In the genomic region with DNA sequence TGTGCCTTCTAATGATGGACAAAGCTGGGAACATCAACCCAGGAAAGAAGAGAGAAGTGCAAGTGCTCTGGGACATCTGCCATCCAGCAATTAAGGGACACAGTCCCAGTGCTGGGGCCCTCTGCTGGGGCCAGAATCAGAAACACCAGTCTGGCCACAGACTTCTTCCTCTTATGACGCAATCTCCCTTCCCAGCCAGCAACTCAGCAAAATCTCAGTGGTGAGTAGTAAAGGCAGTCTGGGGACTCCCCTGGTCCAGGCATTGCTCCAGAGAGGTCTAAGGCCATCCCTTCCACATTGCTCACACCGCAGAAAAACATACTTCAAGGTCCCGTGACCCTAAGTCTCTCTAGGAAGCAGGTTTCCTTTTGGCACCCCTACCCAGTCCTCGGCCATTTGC, we compare ENCODE assay signal across 8 mouse cellular contexts. TPM values are rescaled to one million over a fixed set of nuclear protein-coding genes. Genes with fewer than 3 reads are reported as not detected.
DNase-seq lines count a peak whose midpoint lies in the region; ATAC-seq and TF ChIP-seq lines count a peak whose summit lies in the region.

No protein-coding gene starts in this region.

- peak overlapping the region; percentile 54 for H3K4me3 ChIP-seq in forebrain, postnatal 0 days (ENCODE audit: low read depth, low read length)
- H3K4me3 ChIP-seq in hindbrain, postnatal 0 days (ENCODE audit: low read length) = peak overlapping the region; percentile 44
- peak overlapping the region; percentile 62 for H3K4me3 ChIP-seq in liver, embryonic 13.5 days (replicated peaks)
- peak overlapping the region; percentile 83 for H3K4me3 ChIP-seq in myocyte

- H3K36me3 ChIP-seq in forebrain, postnatal 0 days (ENCODE audit: insufficient read depth) = peaks cover 9% of the 10 kb centered on the region; the same call in 1 of the 2 replicates
- H3K36me3 ChIP-seq in hindbrain, postnatal 0 days (ENCODE audit: insufficient read depth, low read length) = no peaks in the 10 kb centered on the region
- H3K36me3 ChIP-seq in liver, embryonic 13.5 days = peaks cover 8% of the 10 kb centered on the region; the same call in 1 of the 2 replicates
- peaks cover 11% of the 10 kb centered on the region for H3K36me3 ChIP-seq in myocyte (ENCODE audit: control insufficient read depth, insufficient read depth)

- H3K4me2 ChIP-seq in forebrain, postnatal 0 days (ENCODE audit: low read depth) = peak overlapping the region; percentile 71
- H3K4me2 ChIP-seq in hindbrain, postnatal 0 days (ENCODE audit: low read depth, low read length) = peak overlapping the region; percentile 58
- H3K4me2 ChIP-seq in liver, embryonic 13.5 days = peak overlapping the region; percentile 71
- peak overlapping the region; percentile 95 for H3K4me2 ChIP-seq in myocyte (ENCODE audit: low read depth)

- peak overlapping the region; percentile 9 for H3ac ChIP-seq in myocyte (ENCODE audit: control insufficient read depth, insufficient read length)

- TF ChIP-seq POLR2A in myocyte (IDR thresholded peaks at IDR 0.05; ENCODE audit: insufficient read length, low read depth) = peak; percentile 40

- H3K9me3 ChIP-seq in forebrain, postnatal 0 days (ENCODE audit: low read length) = no peaks in the 10 kb centered on the region
- no peaks in the 10 kb centered on the region for H3K9me3 ChIP-seq in hindbrain, postnatal 0 days (ENCODE audit: low read length)
- no peaks in the 10 kb centered on the region for H3K9me3 ChIP-seq in liver, embryonic 13.5 days (replicated peaks)

- DNase-seq in adrenal gland, adult (ENCODE audit: inconsistent age in 2 of 2, low spot score in 1 of 2) = peak; percentile 38 to 79
- DNase-seq in adrenal gland, postnatal 4 days (ENCODE audit: low spot score in 2 of 2) = no peak
- peak; percentile 95 for DNase-seq in NIH3T3 (ENCODE audit: low read depth)
- DNase-seq in forebrain, postnatal 0 days = no peak
- no peak for DNase-seq in hindbrain, postnatal 0 days (ENCODE audit: low spot score)
- no peak for DNase-seq in liver, embryonic 13.5 days
- no peak for DNase-seq in left cerebral cortex, adult 9 months (ENCODE audit: low spot score in 2 of 2)

- no peaks in the 10 kb centered on the region for H3K27me3 ChIP-seq in forebrain, postnatal 0 days (ENCODE audit: insufficient read depth, low read length)
- no peaks in the 10 kb centered on the region for H3K27me3 ChIP-seq in hindbrain, postnatal 0 days (ENCODE audit: insufficient read depth, low read length)
- H3K27me3 ChIP-seq in liver, embryonic 13.5 days = no peaks in the 10 kb centered on the region
- H3K27me3 ChIP-seq in myocyte (ENCODE audit: control insufficient read depth, insufficient read depth, insufficient read length) = no peaks in the 10 kb centered on the region

- peaks cover 27% of the 10 kb centered on the region for H3K79me2 ChIP-seq in myocyte (ENCODE audit: control insufficient read depth, insufficient read depth)

- no peak for TF ChIP-seq CTCF in forebrain, postnatal 0 days (IDR thresholded peaks at IDR 0.05; ENCODE audit: low read depth)
- no peak for TF ChIP-seq CTCF in hindbrain, postnatal 0 days (IDR thresholded peaks at IDR 0.05; ENCODE audit: low read depth)

- H3K27ac ChIP-seq in forebrain, postnatal 0 days (ENCODE audit: low read depth, low read length) = no peak overlapping the region
- no peak overlapping the region for H3K27ac ChIP-seq in hindbrain, postnatal 0 days
- peak overlapping the region; percentile 60 for H3K27ac ChIP-seq in liver, embryonic 13.5 days

- H3K9ac ChIP-seq in forebrain, postnatal 0 days = no peak overlapping the region
- peak overlapping the region; percentile 45; the same call in 1 of the 2 replicates for H3K9ac ChIP-seq in hindbrain, postnatal 0 days (replicated peaks; ENCODE audit: low read length)
- H3K9ac ChIP-seq in liver, embryonic 13.5 days = peak overlapping the region; percentile 69

- H3K4me1 ChIP-seq in forebrain, postnatal 0 days (ENCODE audit: insufficient read depth) = peaks cover 5% of the 10 kb centered on the region; the same call in 1 of the 2 replicates
- H3K4me1 ChIP-seq in hindbrain, postnatal 0 days (ENCODE audit: insufficient read depth, low read length) = peaks cover 5% of the 10 kb centered on the region; the same call in 1 of the 2 replicates
- peaks cover 25% of the 10 kb centered on the region for H3K4me1 ChIP-seq in liver, embryonic 13.5 days (replicated peaks)

- no peak for ATAC-seq in forebrain, postnatal 0 days
- ATAC-seq in hindbrain, postnatal 0 days = no peak
- ATAC-seq in liver, embryonic 13.5 days (ENCODE audit: low read depth) = peak; percentile 50

- WGBS in forebrain, postnatal 0 days = 89% methylated on average over 4 of the region's 4 CpGs
- WGBS in hindbrain, postnatal 0 days = 71% methylated on average over 4 of the region's 4 CpGs
- WGBS in liver, embryonic 13.5 days (ENCODE audit: insufficient replicate concordance) = 33% methylated on average over 4 of the region's 4 CpGs

TF ChIP-seq in myocyte, 11 proteins besides CTCF, POLR2A, EP300 and RAD21:
- peak in 1 of 3 experiments; percentile 6 for TF ChIP-seq MYOG (IDR thresholded peaks at IDR 0.05; ENCODE audit: control insufficient read depth in 1 of 3, insufficient read depth in 1 of 3, insufficient read length in 2 of 3, low read depth in 2 of 3)
- TF ChIP-seq CEBPB (IDR thresholded peaks at IDR 0.05; ENCODE audit: insufficient read depth, poor library complexity, severe bottlenecking) = peak; percentile 99
- TF ChIP-seq REST (IDR thresholded peaks at IDR 0.05; ENCODE audit: insufficient read depth, insufficient read length) = no peak
- TF ChIP-seq POLR2AphosphoS2 (IDR thresholded peaks at IDR 0.05; ENCODE audit: insufficient read length, low read depth) = no peak
- peak; percentile 4 for TF ChIP-seq TCF12 (IDR thresholded peaks at IDR 0.05; ENCODE audit: insufficient read depth, poor library complexity, severe bottlenecking)
- TF ChIP-seq USF1 (IDR thresholded peaks at IDR 0.05; ENCODE audit: low read depth) = peak; percentile 5

RNA-seq across cellular contexts. Expression of gene Slc38a7, which starts 1.0 kb away (rescaled TPM):
- total RNA-seq in adrenal gland, postnatal 4 days (2021) = 10 to 100 TPM; 25.3 to 25.5 TPM
- total RNA-seq in forebrain, postnatal 0 days (2014; rRNA removed) = 37.9 and 50.4 TPM in 2 replicates
- polyA plus RNA-seq in forebrain, postnatal 0 days (2015; fragmentation: Nextera tagmentation; extraction: Ambion mirVana) = 24.6 and 28.5 TPM in 2 replicates
- 29.8 and 35.6 TPM in 2 replicates for total RNA-seq in hindbrain, postnatal 0 days (2014; rRNA removed)
- 19.6 and 21.6 TPM in 2 replicates for polyA plus RNA-seq in hindbrain, postnatal 0 days (2015; fragmentation: Nextera tagmentation; extraction: Ambion mirVana)
- 7.1 and 9.1 TPM in 2 replicates for polyA plus RNA-seq in liver, embryonic 13.5 days (2015; fragmentation: Nextera tagmentation; extraction: Ambion mirVana)
- 46.9 TPM for polyA plus RNA-seq in myocyte (2012; fragmentation: generic; extraction: Trizol)

RNA-seq across cellular contexts. Expression of gene Sap18b, which starts 27.1 kb away (rescaled TPM):
- total RNA-seq in adrenal gland, postnatal 4 days (2021) = 100 to 1,000 TPM; 175 to 183 TPM
- total RNA-seq in forebrain, postnatal 0 days (2014; rRNA removed) = 67.4 and 77.0 TPM in 2 replicates
- 305 and 352 TPM in 2 replicates for polyA plus RNA-seq in forebrain, postnatal 0 days (2015; fragmentation: Nextera tagmentation; extraction: Ambion mirVana)
- 31.2 and 57.4 TPM in 2 replicates for total RNA-seq in hindbrain, postnatal 0 days (2014; rRNA removed)
- polyA plus RNA-seq in hindbrain, postnatal 0 days (2015; fragmentation: Nextera tagmentation; extraction: Ambion mirVana) = 325 and 342 TPM in 2 replicates
- 295 and 356 TPM in 2 replicates for polyA plus RNA-seq in liver, embryonic 13.5 days (2015; fragmentation: Nextera tagmentation; extraction: Ambion mirVana)
- 157 TPM for polyA plus RNA-seq in myocyte (2012; fragmentation: generic; extraction: Trizol)

RNA-seq across cellular contexts. Expression of gene Got2, which starts 36.1 kb away (rescaled TPM):
- total RNA-seq in adrenal gland, postnatal 4 days (2021) = 100 to 1,000 TPM; 160 to 170 TPM
- 172 and 198 TPM in 2 replicates for total RNA-seq in forebrain, postnatal 0 days (2014; rRNA removed)
- polyA plus RNA-seq in forebrain, postnatal 0 days (2015; fragmentation: Nextera tagmentation; extraction: Ambion mirVana) = 190 and 208 TPM in 2 replicates
- total RNA-seq in hindbrain, postnatal 0 days (2014; rRNA removed) = 243 and 251 TPM in 2 replicates
- polyA plus RNA-seq in hindbrain, postnatal 0 days (2015; fragmentation: Nextera tagmentation; extraction: Ambion mirVana) = 228 and 230 TPM in 2 replicates
- 199 and 242 TPM in 2 replicates for polyA plus RNA-seq in liver, embryonic 13.5 days (2015; fragmentation: Nextera tagmentation; extraction: Ambion mirVana)
- 241 TPM for polyA plus RNA-seq in myocyte (2012; fragmentation: generic; extraction: Trizol)

RNA-seq across cellular contexts. Expression of gene Cnot1, which starts 45.0 kb away (rescaled TPM):
- 100 to 1,000 TPM; 193 to 230 TPM for total RNA-seq in adrenal gland, postnatal 4 days (2021)
- 132 and 143 TPM in 2 replicates for total RNA-seq in forebrain, postnatal 0 days (2014; rRNA removed)
- polyA plus RNA-seq in forebrain, postnatal 0 days (2015; fragmentation: Nextera tagmentation; extraction: Ambion mirVana) = 19.0 and 25.0 TPM in 2 replicates
- total RNA-seq in hindbrain, postnatal 0 days (2014; rRNA removed) = 123 and 141 TPM in 2 replicates
- polyA plus RNA-seq in hindbrain, postnatal 0 days (2015; fragmentation: Nextera tagmentation; extraction: Ambion mirVana) = 23.0 and 25.4 TPM in 2 replicates
- 24.5 and 30.6 TPM in 2 replicates for polyA plus RNA-seq in liver, embryonic 13.5 days (2015; fragmentation: Nextera tagmentation; extraction: Ambion mirVana)
- 32.7 TPM for polyA plus RNA-seq in myocyte (2012; fragmentation: generic; extraction: Trizol)

Comparison
In these comparisons a context has a peak if more than half of its experiments do, and no peak if none do; other contexts are left out.
1. DNase-seq: peak in adrenal gland, adult (2 of 2) and NIH3T3 (single experiment); none in adrenal gland, postnatal 4 days (0 of 2), forebrain, postnatal 0 days (single experiment), hindbrain, postnatal 0 days (single experiment), liver, embryonic 13.5 days (single experiment) and left cerebral cortex, adult 9 months (0 of 2).
2. Peak in every context shown above with its lines, with median percentiles within 50 percentile points of each other: H3K4me2 ChIP-seq and H3K4me3 ChIP-seq.